Mouse (Mus musculus) neural tube, embryonic 10.5 days (tissue): ENCODE results near the gene Wfdc11.
"Not testable (repeated sequence)": the region's sequence is repeated elsewhere in the genome, so short reads cannot be mapped to it uniquely, and the experiment has no call there.

ENCODE experiments used
- DNase-seq: peaks from one replicate; pipeline ENCODE4 v3.0.0-alpha.2; 2017; ENCODE audit warnings: low spot score; ENCODE audit errors: extremely low spot score

Gene Wfdc11

GRCm38 (mm10) chr2:164673987-164674386 lies at the start of gene Wfdc11:
Wfdc11 (minus strand) TSS chr2:164674087.
- DNase-seq, result no peak

GRCm38 (mm10) chr2:164723276-164723675 lies 49.4 kb upstream of the Wfdc11 start:
- no peak for DNase-seq

GRCm38 (mm10) chr2:164716194-164716786 lies 42.4 kb upstream of the Wfdc11 start:
- not testable (repeated sequence) for DNase-seq

- DNase-seq, result no peak
Measured at GRCm38 (mm10) chr2:164715005-164715404, 41.1 kb upstream of the Wfdc11 start, which contains the start of gene Spint5. Spint5 (plus strand) TSS chr2:164715305.

GRCm38 (mm10) chr2:164705991-164706390 lies 32.1 kb upstream of the Wfdc11 start:
- no peak for DNase-seq

- no peak for DNase-seq
Measured at GRCm38 (mm10) chr2:164705328-164705727, 31.4 kb upstream of the Wfdc11 start.

GRCm38 (mm10) chr2:164704235-164704634 lies 30.3 kb upstream of the Wfdc11 start:
- no peak for DNase-seq

- no peak for DNase-seq
Measured at GRCm38 (mm10) chr2:164701761-164702160, 27.9 kb upstream of the Wfdc11 start.

- no peak for DNase-seq
Measured at GRCm38 (mm10) chr2:164700959-164701358, 27.1 kb upstream of the Wfdc11 start.

- no peak for DNase-seq
Measured at GRCm38 (mm10) chr2:164698201-164698600, 24.3 kb upstream of the Wfdc11 start, which contains the start of gene Spint4. Spint4 (plus strand) TSS chr2:164698501.

GRCm38 (mm10) chr2:164684807-164685206 lies 10.9 kb upstream of the Wfdc11 start, which contains the start of gene Wfdc13:
Wfdc13 (plus strand) TSS chr2:164685107.
- DNase-seq, result no peak

- DNase-seq, result peak; percentile 15
Measured at GRCm38 (mm10) chr2:164679906-164680305, 6.0 kb upstream of the Wfdc11 start.

- DNase-seq, result peak; percentile 73
Measured at GRCm38 (mm10) chr2:164678848-164679625, 5.2 kb upstream of the Wfdc11 start.

- DNase-seq, result no peak
Measured at GRCm38 (mm10) chr2:164676916-164677685, 3.2 kb upstream of the Wfdc11 start.

GRCm38 (mm10) chr2:164676103-164676502 lies 2.2 kb upstream of the Wfdc11 start:
- no peak for DNase-seq

- no peak for DNase-seq
Measured at GRCm38 (mm10) chr2:164670938-164671337, 2.9 kb downstream of the Wfdc11 start.

GRCm38 (mm10) chr2:164670261-164670660 lies 3.6 kb downstream of the Wfdc11 start:
- DNase-seq, result no peak

- DNase-seq, result no peak
Measured at GRCm38 (mm10) chr2:164664851-164665250, 9.0 kb downstream of the Wfdc11 start.

- no peak for DNase-seq
Measured at GRCm38 (mm10) chr2:164656483-164656882, 17.4 kb downstream of the Wfdc11 start, which contains the start of gene Wfdc9. Wfdc9 (minus strand) TSS chr2:164656583.

GRCm38 (mm10) chr2:164655858-164656257 lies 18.0 kb downstream of the Wfdc11 start, which contains the start of gene Wfdc10:
Wfdc10 (plus strand) TSS chr2:164656046.
- peak; percentile 56 for DNase-seq

GRCm38 (mm10) chr2:164641881-164642673 lies 31.8 kb downstream of the Wfdc11 start:
- no peak for DNase-seq
